Mouse (Mus musculus): ENCODE measurements around the gene Rbm7. TPM values are rescaled to one million over a fixed set of nuclear protein-coding genes. Genes with fewer than 3 reads are reported as not detected.
"Not testable (repeated sequence)": the region's sequence is repeated elsewhere in the genome, so short reads cannot be mapped to it uniquely, and the experiment has no call there.

The Rbm7 gene
- polyA plus RNA-seq (2015; fragmentation: Nextera tagmentation; extraction: Ambion mirVana) = 158 and 160 TPM in 2 replicates

DNA sequence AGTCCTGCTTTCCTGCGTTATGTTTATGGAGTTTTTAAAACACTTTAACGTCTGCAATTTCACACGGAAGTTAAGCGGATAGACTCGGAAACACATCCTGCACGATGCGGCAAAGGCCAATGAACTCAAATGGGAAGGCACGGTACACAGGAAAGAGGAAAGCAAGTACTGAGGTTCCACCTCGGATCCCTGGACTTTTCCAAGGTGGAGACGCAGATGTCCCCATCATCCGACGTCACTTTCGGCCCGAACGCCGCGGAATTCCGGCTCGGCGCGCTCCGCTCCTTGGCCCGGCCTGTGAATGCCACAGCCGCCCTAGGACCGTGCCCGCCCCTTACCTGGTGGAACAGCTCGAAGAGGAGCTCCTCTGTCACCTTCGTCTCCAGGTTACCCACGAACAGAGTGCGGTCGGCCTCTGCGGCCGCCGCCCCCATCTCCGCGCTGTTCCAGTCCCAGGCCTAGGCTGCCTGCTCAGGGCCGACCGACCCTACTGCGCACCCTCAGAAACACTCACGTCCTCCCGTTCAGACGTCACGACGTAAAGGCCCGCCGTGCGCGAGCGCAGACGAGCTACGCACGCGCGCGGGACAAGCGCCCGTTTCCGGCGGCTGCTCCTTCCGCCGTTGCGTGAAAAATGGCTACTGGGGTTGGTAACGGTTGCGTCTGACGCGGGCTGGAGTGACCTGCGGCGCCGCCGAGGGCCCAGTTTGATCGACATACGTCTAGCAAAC lies at the start of gene Rbm7, which contains the start of gene Gm5617:
TSS of gene Rbm7 (minus strand) at position 483 of the 731 bp plus-strand sequence.
TSS of gene Gm5617 (plus strand) at position 626 of the 731 bp plus-strand sequence.
- DNase-seq (ENCODE audit: low spot score) = peak; percentile 97

DNA sequence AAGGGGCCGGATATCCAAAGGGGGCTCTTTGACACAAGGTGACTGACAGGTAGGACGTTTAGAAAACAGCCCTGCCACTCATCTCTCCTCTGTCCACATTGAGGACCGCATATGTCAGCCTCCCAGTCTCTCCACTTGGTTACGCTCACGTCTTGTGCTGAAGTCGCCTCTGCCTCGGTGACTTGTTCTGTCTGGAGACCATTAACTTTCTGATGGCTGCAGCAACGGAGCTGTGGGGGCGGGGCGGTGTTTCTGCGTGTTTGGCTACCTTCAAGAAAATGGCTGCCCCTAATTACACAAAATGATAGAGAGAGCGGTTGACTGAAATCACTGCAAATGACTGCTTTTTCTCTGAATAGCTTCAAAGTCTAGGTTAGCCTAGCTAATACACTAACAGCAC lies 43.6 kb upstream of the Rbm7 start:
- DNase-seq (ENCODE audit: low spot score) = no peak

DNA sequence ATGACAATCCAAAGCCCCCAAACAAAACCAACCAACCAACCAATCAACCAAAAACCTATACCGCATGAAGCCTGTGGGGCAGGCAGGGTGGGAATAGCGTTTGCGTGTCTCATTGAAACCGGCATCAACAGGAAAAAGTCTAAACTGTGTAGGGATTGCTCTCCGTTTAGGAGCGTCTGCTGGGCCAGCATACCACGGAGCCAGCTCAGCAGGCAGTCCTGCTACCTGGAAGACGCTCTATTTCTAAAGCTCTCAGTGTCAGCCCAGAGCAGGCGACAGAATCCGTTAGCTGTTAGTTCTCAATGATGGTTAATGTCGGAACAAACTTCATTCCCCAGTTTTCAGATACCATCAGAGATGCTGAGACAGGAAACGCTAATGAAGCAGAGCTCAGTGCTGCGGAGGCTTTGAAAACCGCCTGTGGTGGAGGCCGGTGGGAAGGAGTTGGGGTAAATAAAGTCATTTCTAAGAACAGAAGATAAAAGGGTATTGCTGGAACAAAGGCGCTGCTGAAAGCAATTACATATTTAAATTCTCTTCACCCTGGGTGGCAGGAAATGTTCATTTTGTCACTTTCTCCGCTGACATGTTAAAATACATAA lies 43.0 kb upstream of the Rbm7 start:
- peak; percentile 58 for DNase-seq (ENCODE audit: low spot score)

DNA sequence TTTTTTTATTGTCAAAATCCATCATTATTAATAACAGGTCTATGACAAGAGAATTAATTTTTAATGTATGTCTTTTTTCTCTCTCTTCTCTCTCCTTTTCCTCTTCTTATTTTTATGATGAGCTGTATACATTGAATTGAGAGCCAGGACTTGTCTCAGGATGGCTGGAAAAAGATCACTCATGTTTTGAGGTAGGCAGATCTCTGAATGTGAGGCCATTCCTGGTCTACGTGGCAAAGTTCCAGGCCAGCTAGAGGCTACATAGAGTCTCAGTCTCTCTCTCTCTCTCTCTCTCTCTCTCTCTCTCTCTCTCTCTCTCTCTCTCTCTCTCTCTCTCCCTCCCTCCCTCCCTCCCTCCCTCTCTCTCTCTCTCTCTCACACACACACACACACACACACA lies 42.5 kb upstream of the Rbm7 start:
- DNase-seq (ENCODE audit: low spot score) = not testable (repeated sequence)

GRCm38 (mm10) chr9:48536414-48536813 lies 41.3 kb upstream of the Rbm7 start:
- no peak for DNase-seq (ENCODE audit: low spot score)

GRCm38 (mm10) chr9:48532730-48533129 lies 37.6 kb upstream of the Rbm7 start:
- DNase-seq (ENCODE audit: low spot score) = no peak

DNA sequence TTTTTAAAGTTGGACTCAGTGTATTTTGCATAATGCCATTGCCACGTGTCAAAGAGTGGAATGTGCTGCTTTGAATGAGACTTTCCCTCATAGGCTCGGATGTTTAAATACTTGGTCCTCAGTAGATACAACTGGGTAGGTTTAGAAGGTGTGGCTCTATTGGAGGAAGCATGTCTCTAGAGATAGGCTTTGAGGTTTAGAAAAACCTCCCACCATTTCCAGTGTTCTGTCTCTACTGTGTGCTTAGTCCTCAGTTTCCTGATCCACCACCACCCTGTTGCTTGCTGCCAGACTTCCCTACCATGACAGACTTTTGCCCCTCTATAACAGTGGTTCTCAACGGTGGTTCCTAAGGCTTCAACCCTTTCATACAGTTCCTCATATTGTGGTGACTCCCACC lies 37.1 kb upstream of the Rbm7 start:
- DNase-seq (ENCODE audit: low spot score) = no peak

DNA sequence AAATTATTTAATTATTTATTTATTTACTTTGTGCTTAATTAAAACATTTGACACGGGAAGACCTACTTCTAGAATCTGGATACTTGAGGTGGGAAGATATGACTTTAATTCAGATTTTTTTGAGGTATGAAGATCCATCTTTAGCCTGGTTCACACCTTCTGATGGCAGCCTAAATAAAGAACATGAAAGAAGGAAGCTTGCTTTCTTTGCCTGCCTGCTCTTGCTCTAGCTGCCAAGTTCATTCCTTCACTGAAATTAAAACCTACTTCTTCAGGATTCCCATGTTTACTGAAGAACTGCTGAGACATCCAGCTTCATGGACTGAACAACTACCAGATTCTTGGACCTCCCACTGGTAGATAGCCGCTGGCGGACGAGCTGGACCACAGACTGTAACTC lies 36.2 kb upstream of the Rbm7 start:
- DNase-seq (ENCODE audit: low spot score) = no peak

GRCm38 (mm10) chr9:48526520-48526919 lies 31.4 kb upstream of the Rbm7 start:
- DNase-seq (ENCODE audit: low spot score) = no peak

GRCm38 (mm10) chr9:48525566-48525965 lies 30.5 kb upstream of the Rbm7 start:
- DNase-seq (ENCODE audit: low spot score) = peak; percentile 53

- DNase-seq (ENCODE audit: low spot score) = not testable (repeated sequence)
Measured at GRCm38 (mm10) chr9:48520405-48520804, 25.3 kb upstream of the Rbm7 start.

DNA sequence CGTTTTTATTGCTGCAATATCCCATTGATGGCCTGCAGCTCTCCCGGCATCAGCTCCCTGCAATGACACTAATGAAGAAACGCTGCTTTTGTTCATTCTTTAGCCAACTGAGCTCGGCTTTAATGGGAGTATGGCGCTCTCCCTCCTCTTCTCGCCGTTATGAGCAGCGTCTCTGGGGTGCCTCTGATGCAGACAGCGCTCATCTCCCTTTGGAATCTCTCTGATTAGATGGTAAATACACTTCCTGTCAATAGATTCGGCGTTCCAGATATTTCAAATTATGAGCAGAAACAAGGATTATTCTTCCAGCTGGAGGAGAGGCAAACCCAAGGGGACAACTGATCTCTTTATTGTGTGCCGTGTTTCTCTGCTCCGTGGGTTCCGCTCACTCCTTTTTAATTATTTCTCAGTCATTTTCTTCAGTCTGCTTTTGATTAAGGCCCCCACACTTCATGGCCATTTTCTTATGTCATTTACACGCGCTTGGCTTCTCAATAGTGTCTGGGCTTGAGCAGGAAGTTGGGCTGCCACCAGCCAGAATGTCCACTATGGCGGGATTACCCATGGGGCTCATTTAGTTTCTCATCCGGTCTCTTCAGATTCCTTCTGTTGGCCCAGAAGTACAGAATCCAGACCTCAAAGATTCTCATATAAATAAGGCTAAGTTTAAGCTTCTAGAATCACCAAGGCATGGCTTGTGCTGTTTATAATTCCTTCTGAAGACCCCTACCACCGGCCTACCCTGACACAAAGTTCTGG lies 22.5 kb upstream of the Rbm7 start:
- no peak for DNase-seq (ENCODE audit: low spot score)

DNA sequence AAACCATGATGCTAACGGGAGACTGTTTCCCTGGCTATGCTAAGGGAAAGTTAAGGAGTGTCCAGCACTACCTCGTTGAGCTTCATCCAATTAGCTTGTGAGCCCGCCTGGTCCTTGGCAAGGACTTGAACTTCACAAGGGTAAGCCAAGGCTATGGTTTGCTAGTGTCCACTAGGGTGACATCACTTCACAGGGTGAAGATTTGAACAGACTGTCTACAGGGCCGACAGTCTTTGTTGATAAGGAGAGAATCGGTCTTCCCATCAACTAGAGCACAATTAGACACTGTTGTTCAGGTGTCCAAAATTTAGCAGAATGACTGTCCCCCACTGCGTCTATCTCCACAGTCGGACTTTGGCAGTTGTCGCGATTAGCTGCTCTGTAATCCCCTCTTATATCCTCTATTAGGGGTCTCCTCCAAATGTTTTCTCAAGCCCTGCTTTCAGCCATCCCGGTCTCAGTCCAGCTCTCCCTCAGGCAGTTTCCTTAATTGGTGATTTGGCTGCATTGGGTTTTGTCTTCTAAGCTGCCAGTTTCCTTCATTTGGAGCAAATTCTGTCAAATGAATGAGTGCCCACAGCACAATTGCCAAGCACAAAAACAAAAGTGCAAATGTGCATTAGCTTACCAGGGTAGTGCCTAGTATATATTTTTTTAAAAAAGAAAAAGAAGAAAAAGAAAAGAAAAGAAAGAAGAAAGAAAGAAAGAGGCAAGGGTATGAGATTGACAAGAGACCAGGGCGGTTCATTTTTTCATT lies 21.7 kb upstream of the Rbm7 start:
- no peak for DNase-seq (ENCODE audit: low spot score)

GRCm38 (mm10) chr9:48515332-48515731 lies 20.2 kb upstream of the Rbm7 start:
- DNase-seq (ENCODE audit: low spot score) = no peak

DNA sequence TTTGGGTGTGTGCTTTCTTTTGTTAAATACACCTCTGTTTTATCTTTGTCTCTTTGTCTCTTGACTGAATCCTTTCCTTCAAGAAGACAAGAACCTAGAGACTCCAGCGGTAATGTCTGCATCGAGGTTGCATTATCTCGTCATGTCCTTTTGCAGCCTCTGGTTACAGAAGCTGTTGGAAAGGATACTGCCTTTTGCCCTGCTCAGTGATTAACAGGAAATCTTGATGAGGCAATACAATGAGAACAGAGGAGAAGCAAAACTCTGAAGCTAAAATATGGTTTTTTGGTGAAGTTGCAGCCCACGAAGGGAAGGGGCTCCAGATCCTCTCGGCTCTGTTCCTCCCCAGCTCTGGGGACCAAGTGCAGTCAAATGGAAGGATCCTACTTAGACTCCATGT lies 15.0 kb upstream of the Rbm7 start:
- no peak for DNase-seq (ENCODE audit: low spot score)

DNA sequence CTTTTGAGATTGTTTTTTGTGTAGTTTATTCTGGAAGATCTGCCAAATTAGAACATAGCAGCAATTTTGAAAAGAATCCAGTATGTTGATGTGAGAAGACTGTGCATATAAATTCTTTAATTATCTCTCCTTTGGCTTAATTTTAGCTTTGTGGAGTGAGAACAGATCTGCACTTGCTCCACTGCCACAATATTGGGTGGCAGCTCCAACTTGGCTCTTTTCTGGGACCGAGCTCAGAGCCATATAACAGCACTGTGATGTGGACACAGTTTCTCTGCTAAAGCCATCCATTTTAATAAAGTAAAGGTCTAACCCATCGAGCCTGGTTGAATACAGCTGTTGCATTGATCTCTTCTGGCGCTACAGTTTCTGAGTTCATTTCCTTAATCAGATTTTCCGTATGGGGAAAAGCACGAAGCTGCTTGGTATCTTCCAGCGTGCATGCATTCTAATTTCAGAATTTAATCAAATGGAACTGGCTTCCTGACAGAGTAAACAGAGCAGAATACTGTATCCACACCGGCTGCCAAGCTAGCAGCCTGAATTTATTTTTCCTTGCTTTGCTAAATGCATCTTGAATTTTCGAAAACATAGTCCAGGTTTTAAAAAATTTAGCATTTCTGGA lies 9.8 kb upstream of the Rbm7 start:
- DNase-seq (ENCODE audit: low spot score) = no peak

GRCm38 (mm10) chr9:48503001-48503400 lies 7.9 kb upstream of the Rbm7 start:
- no peak for DNase-seq (ENCODE audit: low spot score)

GRCm38 (mm10) chr9:48501192-48501591 lies 6.1 kb upstream of the Rbm7 start:
- no peak for DNase-seq (ENCODE audit: low spot score)

- peak; percentile 64 for DNase-seq (ENCODE audit: low spot score)
Measured at GRCm38 (mm10) chr9:48495548-48495932, 441 bp upstream of the Rbm7 start.

DNA sequence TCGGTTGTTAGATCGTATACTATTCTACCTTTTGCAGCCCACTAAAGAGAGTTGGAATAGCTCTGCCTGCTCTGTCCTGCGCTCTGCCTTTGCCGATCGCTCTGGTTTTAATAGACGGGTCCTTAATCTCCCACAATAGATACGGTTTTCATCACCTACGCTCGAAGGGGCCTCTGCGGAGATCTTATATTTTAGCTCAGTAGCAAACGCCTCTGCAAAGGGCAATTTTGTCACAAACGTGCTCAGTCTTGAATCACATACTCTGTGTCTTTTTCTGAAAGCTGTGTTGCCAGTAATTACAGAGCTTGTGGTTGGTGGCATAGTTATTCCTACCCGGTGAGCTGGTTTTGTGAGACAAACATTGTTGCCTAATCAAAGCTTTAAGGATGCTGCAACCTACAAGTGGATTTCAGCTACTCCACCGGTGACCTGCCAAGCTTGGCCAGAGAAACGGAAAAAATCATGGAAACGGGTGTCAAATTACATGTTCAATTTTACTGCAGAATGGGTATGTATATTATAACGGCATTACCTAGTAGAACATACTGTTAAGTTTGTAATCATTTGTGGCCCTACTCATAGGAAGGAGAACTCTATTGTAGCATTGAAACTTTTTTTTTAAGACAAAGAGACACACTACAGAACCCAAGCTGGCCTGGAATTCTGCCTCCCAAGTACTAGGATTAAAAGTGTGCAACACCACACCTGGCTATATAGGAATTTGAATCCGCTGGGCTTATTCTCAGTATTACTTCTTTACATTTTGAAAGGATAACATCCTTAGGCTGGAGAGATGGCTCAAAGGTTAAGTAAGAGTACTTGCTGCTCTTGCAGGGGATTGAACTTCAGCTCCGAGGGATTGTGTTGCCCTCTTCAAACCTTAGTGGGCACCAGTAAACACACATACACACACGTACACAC lies 13.6 kb downstream of the Rbm7 start:
- DNase-seq (ENCODE audit: low spot score) = no peak

All from thymus, postnatal 0 days (tissue).